Mouse (Mus musculus) brain, embryonic 14.5 days (tissue): Measurements from ENCODE around the gene Atrnl1.

Experiments
- CTCF ChIP-seq: fragments of 200-500 bp; IDR thresholded peaks from 2 replicates; pipeline ENCODE4 v1.5.1; 2012; ENCODE audit warnings: inconsistent platforms, mild to moderate bottlenecking, moderate library complexity, borderline replicate concordance; ENCODE audit not compliant: insufficient read depth, insufficient read length; ENCODE audit errors: extremely low read depth
- POLR2A ChIP-seq: fragments of 200-500 bp; IDR thresholded peaks from 2 replicates; pipeline ENCODE4 v1.6.1; 2012; ENCODE audit warnings: mild to moderate bottlenecking, inconsistent platforms, borderline replicate concordance; ENCODE audit not compliant: poor library complexity, insufficient read depth, insufficient read length, severe bottlenecking; ENCODE audit errors: extremely low read depth

DNA sequence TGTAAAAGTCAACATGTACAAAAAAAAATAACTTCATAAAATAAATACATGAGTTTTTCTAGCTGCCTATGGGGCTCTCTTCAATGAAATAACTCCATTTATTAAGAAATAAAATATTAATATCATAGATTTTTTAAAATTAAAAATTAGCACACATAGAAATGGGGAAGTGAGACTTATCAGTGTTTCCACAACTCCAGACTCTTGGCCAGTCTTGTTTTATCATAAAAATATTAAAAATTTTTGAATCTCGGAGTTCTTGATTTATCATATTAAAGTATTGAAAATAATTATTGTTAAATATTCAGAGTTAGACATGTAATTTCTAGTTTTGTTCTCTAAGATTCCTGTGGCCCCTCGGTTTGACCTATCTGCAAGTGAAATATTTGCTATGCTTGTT lies 337.7 kb downstream of the Atrnl1 start:
- no peak for TF ChIP-seq POLR2A
- no peak for TF ChIP-seq CTCF
